Mouse (Mus musculus) lung, adult 2 months (tissue): ENCODE data around the gene Ndufs4. TPM values are rescaled to one million over a fixed set of nuclear protein-coding genes. Genes with fewer than 3 reads are reported as not detected.

Source experiments
- DNase-seq: peaks from one replicate; pipeline ENCODE4 v3.0.0; 2022
- H3K4me1 ChIP-seq: fragments of 200-500 bp; 2 replicates; pipeline ENCODE4 v1.6.1; 2011; ENCODE audit warnings: low read length; ENCODE audit not compliant: control insufficient read depth, insufficient read depth
- H3K4me3 ChIP-seq: fragments of 200-500 bp; replicated peaks from 2 replicates; pipeline ENCODE3; 2011; ENCODE audit warnings: low read depth, mild to moderate bottlenecking, control low read depth, low read length; ENCODE audit errors: extremely low read depth
- CTCF ChIP-seq: fragments of 200-500 bp; IDR thresholded peaks from 2 replicates; pipeline ENCODE4 v1.5.1; 2011; ENCODE audit warnings: mild to moderate bottlenecking, low read length, control low read depth; ENCODE audit not compliant: insufficient read depth
- POLR2A ChIP-seq: fragments of 200-500 bp; IDR thresholded peaks from 2 replicates; pipeline ENCODE4 v1.6.1; 2011; ENCODE audit warnings: low read depth, mild to moderate bottlenecking, control low read depth, low read length, borderline replicate concordance; ENCODE audit errors: extremely low read depth
- WGBS: fragments of 180-500 bp; shearing (Covaris S2); methylation state at CpG from one replicate; pipeline ENCODE4 v1.1.7; 2018; 5-methylcytosine and 5-hydroxymethylcytosine counted together
- polyA plus RNA-seq: library from polyadenylated mRNA; depleted of rRNA; stranded (reverse); fragments of >200 nt; gene quantifications from 2 replicates; pipeline ENCODE4 v1.2.3, GENCODE M21; 2012

The Ndufs4 gene
- polyA plus RNA-seq, 1 experiment: 24.8 TPM

DNA sequence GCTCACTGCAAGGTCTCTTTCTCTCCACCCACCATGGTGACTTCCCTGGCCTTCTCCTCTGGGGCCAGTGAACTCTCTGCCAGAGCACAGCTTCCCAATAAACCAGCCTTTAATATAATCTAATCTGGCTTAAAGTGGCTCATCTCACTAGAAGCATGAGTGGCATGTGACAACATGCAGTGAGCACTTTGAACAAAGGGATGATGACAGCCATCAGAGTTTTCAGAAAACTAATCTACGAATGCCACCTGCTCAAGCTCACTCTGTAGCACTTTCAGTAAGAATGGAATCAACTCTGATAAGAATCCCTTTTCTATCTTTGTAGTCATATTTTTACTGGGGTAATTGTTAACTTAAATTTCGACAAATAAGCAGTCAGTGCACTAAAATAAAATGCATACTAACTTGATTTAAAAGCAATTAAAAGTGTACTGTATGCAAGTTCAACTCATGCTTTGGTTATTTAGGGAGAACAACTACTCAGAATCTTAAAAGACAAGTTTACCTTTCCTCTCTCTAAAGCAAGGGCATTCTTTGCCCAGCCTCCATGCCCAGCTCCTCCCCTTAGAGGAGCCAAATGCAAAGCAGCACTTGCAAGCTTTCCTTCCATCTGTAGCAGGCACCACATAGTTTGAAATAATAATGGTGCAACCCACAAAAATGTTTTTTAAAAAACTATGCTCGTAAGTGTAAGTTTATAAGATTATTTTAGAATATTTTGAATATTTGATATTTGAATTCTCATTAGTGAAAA, 43.7 kb downstream of the Ndufs4 start:
- no peak for TF ChIP-seq POLR2A
- no peak for TF ChIP-seq CTCF
- no peaks in the 10 kb centered on the region for H3K4me1 ChIP-seq
- DNase-seq: no peak
- no peak overlapping the region for H3K4me3 ChIP-seq
- 84% methylated on average over 3 of the region's 3 CpGs for WGBS

DNA sequence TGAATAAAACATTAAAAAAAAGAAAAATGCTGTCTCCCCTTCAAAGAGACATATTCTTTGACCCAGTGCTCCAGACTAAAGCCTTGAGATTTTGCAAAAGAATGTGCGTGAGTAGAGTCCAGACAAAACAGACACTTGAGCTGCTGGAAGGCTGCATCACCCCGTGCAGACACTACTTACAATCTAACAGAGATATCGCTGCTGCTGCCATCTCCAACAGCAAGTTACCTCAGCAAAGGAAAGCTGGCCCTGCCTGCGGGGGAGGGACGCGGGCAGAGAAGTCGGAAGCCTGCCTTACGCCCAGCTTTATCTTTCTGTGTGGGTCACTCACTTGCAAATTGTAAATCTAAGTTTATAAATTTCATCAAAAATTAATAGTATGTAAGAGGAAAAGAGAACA, 45.1 kb downstream of the Ndufs4 start:
- Histone ChIP-seq H3K4me1 (no peaks in the 10 kb centered on the region), H3K4me3 (no peak overlapping the region)
- no peak for TF ChIP-seq CTCF
- no peak for DNase-seq
- WGBS: 59% methylated on average over 8 of the region's 8 CpGs

DNA sequence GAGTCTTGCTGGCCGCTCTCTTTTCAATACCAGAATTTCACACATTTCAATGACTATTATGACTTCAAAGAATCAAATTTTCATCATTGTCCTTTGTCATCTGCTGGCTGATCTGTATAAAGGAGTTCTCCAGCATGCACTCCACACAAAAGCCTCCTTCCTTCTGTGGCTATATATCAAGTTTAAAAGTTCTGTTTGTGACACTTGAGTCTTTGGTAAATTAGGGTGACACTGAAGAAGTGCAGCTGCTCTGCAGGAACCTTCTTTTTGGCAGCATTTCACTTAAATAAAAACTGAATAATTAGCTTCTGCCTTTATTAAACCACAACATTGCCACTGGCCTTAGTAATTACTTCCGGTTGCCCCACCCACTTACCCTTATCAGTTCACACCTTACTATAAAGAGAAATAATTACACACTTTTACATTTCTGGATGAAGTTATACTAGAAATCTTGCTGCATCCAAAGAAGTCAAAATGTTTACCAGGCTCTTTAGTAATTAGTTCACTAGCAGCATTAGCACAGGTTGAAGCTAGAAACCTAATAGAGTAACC, 68.1 kb downstream of the Ndufs4 start:
- 71% methylated on average over 2 of the region's 2 CpGs for WGBS
- DNase-seq: no peak
- H3K4me1 ChIP-seq: no peaks in the 10 kb centered on the region; the same call in 1 of the 2 replicates
- no peak overlapping the region for H3K4me3 ChIP-seq
- TF ChIP-seq CTCF (no peak), POLR2A (no peak)

DNA sequence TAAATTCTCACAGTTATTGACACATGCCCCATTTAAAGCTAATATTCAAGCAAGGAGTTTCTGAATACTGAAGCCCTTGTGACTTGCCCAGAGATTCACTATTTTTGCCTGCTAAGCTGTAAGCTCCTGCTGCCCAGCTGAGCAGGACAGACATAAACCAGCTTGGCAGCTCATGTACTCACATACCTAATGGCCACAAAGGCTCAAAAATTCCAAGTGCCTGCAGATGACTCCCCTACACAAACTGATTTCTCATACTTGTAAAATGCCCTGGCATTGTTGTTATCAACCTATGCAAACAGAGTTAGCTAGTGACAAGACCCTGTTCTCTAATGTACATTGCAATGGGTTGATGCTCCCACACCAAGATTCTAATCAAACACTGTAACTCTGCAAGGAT, 68.9 kb downstream of the Ndufs4 start:
- DNase-seq: no peak
- H3K4me3 ChIP-seq: no peak overlapping the region
- H3K4me1 ChIP-seq: no peaks in the 10 kb centered on the region; the same call in 1 of the 2 replicates
- TF ChIP-seq POLR2A: no peak
- TF ChIP-seq CTCF: no peak

DNA sequence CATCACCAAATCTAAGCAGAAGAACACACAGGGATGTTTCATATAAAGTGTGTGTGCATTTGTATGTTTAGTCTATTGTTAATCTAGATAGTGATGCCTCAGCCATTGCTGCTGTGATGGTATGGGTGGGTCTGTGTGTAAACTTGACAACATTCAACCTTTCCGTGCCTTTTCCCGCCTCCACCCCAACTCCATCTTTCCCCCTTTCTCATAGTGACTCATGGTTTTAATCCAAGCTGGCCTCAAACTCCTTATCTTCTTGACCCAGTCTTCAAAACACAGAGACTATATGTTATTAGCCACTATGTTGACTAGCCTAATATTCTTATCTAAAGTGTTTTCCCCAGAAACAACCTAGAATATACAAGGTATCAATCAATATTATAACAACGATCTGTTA, 72.7 kb downstream of the Ndufs4 start:
- TF ChIP-seq CTCF (no peak), POLR2A (no peak)
- no peak for DNase-seq
- 92% methylated on average over 3 of the region's 3 CpGs for WGBS
- H3K4me1 ChIP-seq: no peaks in the 10 kb centered on the region; the same call in 1 of the 2 replicates
- H3K4me3 ChIP-seq: no peak overlapping the region

DNA sequence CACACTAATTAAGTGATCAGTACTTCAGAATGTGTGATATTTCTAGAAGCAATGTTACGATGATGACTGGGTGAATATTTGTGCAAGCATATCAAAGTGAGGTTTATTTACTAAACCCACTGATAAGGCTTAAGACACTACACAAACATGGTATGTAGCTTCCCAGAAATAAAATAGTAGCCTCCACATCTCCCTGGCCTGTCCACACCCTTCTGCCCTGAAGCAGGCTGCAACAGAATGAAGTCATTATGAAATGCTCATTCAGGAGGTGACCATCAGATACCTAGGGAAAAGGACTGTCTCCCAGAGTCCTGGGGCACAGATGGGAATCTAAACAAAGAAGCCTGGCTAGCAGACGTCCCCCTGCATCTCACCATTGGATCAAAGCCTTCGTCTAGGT, 73.1 kb downstream of the Ndufs4 start:
- no peak for DNase-seq
- Histone ChIP-seq H3K4me1 (no peaks in the 10 kb centered on the region; the same call in 1 of the 2 replicates), H3K4me3 (no peak overlapping the region)
- TF ChIP-seq CTCF (no peak), POLR2A (no peak)
- WGBS: 81% methylated on average over 3 of the region's 3 CpGs

DNA sequence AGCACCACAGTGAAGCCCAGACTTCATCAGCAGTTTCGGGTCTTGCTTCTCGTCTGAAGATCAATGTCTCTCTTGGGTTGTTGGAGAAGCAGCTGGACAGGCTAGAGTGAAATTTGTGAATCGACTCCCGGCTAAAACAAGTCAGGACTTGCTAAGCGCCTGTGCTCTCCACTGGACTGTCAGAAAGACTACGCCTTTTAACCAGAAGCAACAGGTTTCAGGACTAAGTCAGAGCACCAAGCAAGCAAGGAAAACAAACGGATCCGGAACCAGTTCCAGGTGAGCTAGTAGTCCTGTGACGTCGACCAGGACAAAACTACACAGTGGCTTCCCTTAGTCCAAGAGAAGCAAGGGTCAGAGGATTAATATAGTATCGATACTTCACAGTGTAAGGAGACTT, 77.5 kb downstream of the Ndufs4 start:
- TF ChIP-seq POLR2A: no peak
- TF ChIP-seq CTCF: no peak
- 94% methylated on average over 11 of the region's 11 CpGs for WGBS

DNA sequence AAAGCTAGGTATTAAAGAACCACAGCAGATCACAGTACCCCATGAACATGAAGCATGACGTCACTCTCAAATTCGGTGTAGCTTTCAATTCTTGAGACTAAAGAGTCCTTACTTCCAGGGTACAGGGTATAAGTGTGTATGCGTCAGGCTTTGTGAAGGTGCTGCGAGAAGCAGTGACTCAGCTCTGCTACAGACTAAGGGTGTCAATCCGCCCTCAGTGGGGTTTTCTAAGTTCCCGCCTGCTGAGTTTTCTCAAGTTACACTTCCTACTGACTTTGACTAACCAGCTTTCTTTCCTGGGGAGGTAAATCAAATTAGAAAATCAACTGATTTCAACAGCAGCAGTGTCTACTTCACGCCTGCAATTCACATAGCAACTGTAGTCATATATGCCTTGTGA, 83.4 kb downstream of the Ndufs4 start:
- Histone ChIP-seq H3K4me1 (no peaks in the 10 kb centered on the region), H3K4me3 (no peak overlapping the region)
- TF ChIP-seq POLR2A (no peak), CTCF (no peak)
- WGBS: 87% methylated on average over 7 of the region's 7 CpGs
- DNase-seq: no peak

More for the DNA sequence above, 77.5 kb downstream of the Ndufs4 start:
- no peaks in the 10 kb centered on the region for H3K4me1 ChIP-seq
- no peak overlapping the region for H3K4me3 ChIP-seq
- no peak for DNase-seq

DNA sequence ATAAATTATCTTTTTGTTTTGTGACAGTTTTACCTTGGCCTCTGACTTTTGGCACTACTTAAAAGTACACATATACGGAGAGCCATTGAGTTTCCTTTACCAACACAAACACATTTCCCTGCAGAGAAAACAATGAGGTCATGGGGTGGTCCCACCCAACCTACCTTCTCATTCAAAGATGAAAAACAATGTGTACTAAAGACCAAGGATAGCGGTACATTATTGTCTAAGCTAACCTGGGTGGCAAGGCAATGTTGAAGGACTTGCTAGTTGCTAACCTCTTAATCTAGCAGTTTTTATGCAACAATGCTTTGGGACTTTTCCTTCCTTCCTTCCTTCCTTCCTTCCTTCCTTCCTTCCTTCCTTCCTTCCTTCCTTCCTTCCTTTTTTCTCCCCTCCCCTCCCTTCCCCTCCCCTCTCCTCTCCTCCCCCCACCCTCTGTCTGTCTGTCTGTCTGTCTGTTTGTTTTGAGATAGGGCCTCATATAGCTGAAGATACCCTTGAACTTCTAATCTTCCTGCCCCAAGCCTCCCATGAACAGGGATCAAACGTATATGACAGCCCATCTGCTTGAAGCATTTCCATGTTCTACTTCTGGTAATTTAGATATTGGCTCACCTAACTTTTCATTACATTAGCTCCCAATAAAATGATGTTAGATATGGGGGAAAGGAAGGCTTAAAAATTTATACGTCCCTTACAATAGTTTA, 84.4 kb downstream of the Ndufs4 start:
- Histone ChIP-seq H3K4me1 (no peaks in the 10 kb centered on the region), H3K4me3 (no peak overlapping the region)
- DNase-seq: no peak
- TF ChIP-seq CTCF (no peak), POLR2A (no peak)
- 67% methylated on average over 4 of the region's 4 CpGs for WGBS
